Mouse (Mus musculus) activated CD4-positive, CD25-positive, alpha-beta regulatory T cell (primary cell): ENCODE results near the gene Gemin4. TPM values are rescaled to one million over a fixed set of nuclear protein-coding genes. Genes with fewer than 3 reads are reported as not detected.

Experiments
- polyA plus RNA-seq, 2 experiments: library from polyadenylated mRNA; unstranded; fragments of 100-300 nt; shearing (Covaris generic); gene quantifications; one replicate each; pipeline ENCODE4 v1.2.1; 2017

Gene Gemin4
- polyA plus RNA-seq = 10 to 100 TPM; 13.2 to 22.6 TPM

GRCm38 (mm10) chr11:76217390-76217800, at the start of gene Gemin4, which contains the start of gene Dbil5:
Gemin4 (minus strand) TSS chr11:76217664.
Dbil5 (plus strand) TSS chr11:76217608.

GRCm38 (mm10) chr11:76242901-76243810, 25.7 kb upstream of the Gemin4 start, which contains the start of the genes Mrm3 and Glod4:
Mrm3 (plus strand) TSS chr11:76243715.
Glod4 (minus strand) TSS chr11:76243725.

GRCm38 (mm10) chr11:76179495-76180145, 37.8 kb downstream of the Gemin4 start, which contains the start of the genes Vps53 and Fam57a:
Vps53 (minus strand) TSS chr11:76179647.
Fam57a (plus strand) TSS chr11:76179671.

Other genes starting within 250 kb of the Gemin4 start
- 1 to 10 TPM in 1 of 2 experiments, not detected in 1; 3.4 TPM for gene 1700016K19Rik, start 217.8 kb downstream of the Gemin4 start, polyA plus RNA-seq
- gene Rflnb, start 189.9 kb downstream of the Gemin4 start, polyA plus RNA-seq = 10 to 100 TPM; 28.5 to 77.0 TPM
- 10 to 100 TPM; 49.9 to 68.7 TPM for gene Vps53, start 38.0 kb downstream of the Gemin4 start, polyA plus RNA-seq
- 1 to 10 TPM; 2.8 to 4.3 TPM for gene Fam57a, start 38.0 kb downstream of the Gemin4 start, polyA plus RNA-seq
- gene Dbil5, start 56 bp downstream of the Gemin4 start, polyA plus RNA-seq = not detected
- 10 to 100 TPM in 1 of 2 experiments, 1 to 10 TPM in 1; 7.2 to 16.3 TPM for gene Mrm3, start 26.1 kb upstream of the Gemin4 start, polyA plus RNA-seq
- gene Glod4, start 26.1 kb upstream of the Gemin4 start, polyA plus RNA-seq = 10 to 100 TPM; 70.0 to 83.7 TPM
- gene Nxn, start 181.5 kb upstream of the Gemin4 start, polyA plus RNA-seq = 1 to 10 TPM; 2.4 to 3.2 TPM
- 10 to 100 TPM; 46.5 to 60.0 TPM for gene Timm22, start 189.3 kb upstream of the Gemin4 start, polyA plus RNA-seq